Mouse (Mus musculus) MEL (cell line): ENCODE measurements around the gene Isoc2a. TPM values are rescaled to one million over a fixed set of nuclear protein-coding genes. Genes with fewer than 3 reads are reported as not detected.
A peak's percentile ranks its signal among the peaks of the same experiment; 100 is the strongest.

Source experiments
- DNase-seq: peaks from one replicate; pipeline ENCODE4 v3.0.0; 2011; ENCODE audit warnings: low read depth, low spot score
- H3K27ac ChIP-seq: 2 replicates; pipeline ENCODE4 v1.5.1; 2012; ENCODE audit warnings: low read depth, mild to moderate bottlenecking, control low read depth, low read length, moderate library complexity; ENCODE audit not compliant: control insufficient read depth
- H3K27me3 ChIP-seq, 2 experiments: fragments of 150-350 bp in 1 of 2; sonication (generic) in 1 of 2; 2 replicates each; pipeline ENCODE4 v1.6.1; 2012; ENCODE audit warnings: low read length in 2 of 2, mild to moderate bottlenecking in 2 of 2, improper control_type of control experiment in 1 of 2, moderate library complexity in 1 of 2; ENCODE audit not compliant: insufficient read depth in 2 of 2, control insufficient read depth in 1 of 2
- H3K36me3 ChIP-seq, 2 experiments: 2 replicates each; pipeline ENCODE4 v1.6.1; 2012 to 2014; ENCODE audit warnings: low read length in 2 of 2, improper control_type of control experiment in 1 of 2, inconsistent platforms in 1 of 2, mild to moderate bottlenecking in 1 of 2; ENCODE audit not compliant: insufficient read depth in 2 of 2, control insufficient read depth in 1 of 2
- H3K4me1 ChIP-seq, 2 experiments: fragments of 150-350 bp in 1 of 2; sonication (generic) in 1 of 2; 2 replicates each; pipeline ENCODE4 v1.6.1; 2012; ENCODE audit warnings: low read length in 2 of 2, improper control_type of control experiment in 1 of 2, mild to moderate bottlenecking in 1 of 2; ENCODE audit not compliant: insufficient read depth in 2 of 2, control insufficient read depth in 1 of 2
- H3K4me3 ChIP-seq, 2 experiments: fragments of 150-350 bp in 1 of 2; sonication (generic) in 1 of 2; 2 replicates each; pipeline ENCODE4 v1.5.1; 2012; ENCODE audit warnings: low read depth in 2 of 2, low read length in 2 of 2, mild to moderate bottlenecking in 2 of 2, moderate library complexity in 2 of 2, control low read depth in 1 of 2, improper control_type of control experiment in 1 of 2; ENCODE audit not compliant: control insufficient read depth in 1 of 2, insufficient read depth in 1 of 2
- H3K79me2 ChIP-seq: 2 replicates; pipeline ENCODE4 v1.6.1; 2012; ENCODE audit warnings: mild to moderate bottlenecking, low read length, moderate library complexity; ENCODE audit not compliant: control insufficient read depth, poor library complexity, insufficient read depth
- H3K9ac ChIP-seq: 2 replicates; pipeline ENCODE4 v1.6.1; 2012; ENCODE audit warnings: low read depth, mild to moderate bottlenecking, control low read depth, low read length, moderate library complexity; ENCODE audit not compliant: control insufficient read depth, poor library complexity, severe bottlenecking
- H3K9me3 ChIP-seq: fragments of 150-350 bp; sonication (generic); replicated peaks from 2 replicates; pipeline ENCODE4 v1.6.1; 2012; ENCODE audit warnings: mild to moderate bottlenecking, low read length, improper control_type of control experiment, moderate library complexity; ENCODE audit not compliant: insufficient read depth
- BHLHE40 ChIP-seq: IDR thresholded peaks from 2 replicates; pipeline ENCODE4 v1.6.1; 2012; ENCODE audit warnings: low read depth, mild to moderate bottlenecking, inconsistent platforms, low read length, improper control_type of control experiment, borderline replicate concordance
- CHD1 ChIP-seq: IDR thresholded peaks from 2 replicates; pipeline ENCODE4 v1.6.1; 2012; ENCODE audit warnings: low read depth, mild to moderate bottlenecking, inconsistent platforms, low read length, improper control_type of control experiment
- CHD2 ChIP-seq: IDR thresholded peaks from 2 replicates; pipeline ENCODE4 v1.6.1; 2011; ENCODE audit warnings: low read length, improper control_type of control experiment
- CTCF ChIP-seq, 3 experiments: IDR thresholded peaks in 2 of 3; conservative IDR thresholded peaks in 1 of 3; 2 replicates each; pipeline ENCODE4 v1.5.1; 2011 to 2012; ENCODE audit warnings: low read length in 3 of 3, low read depth in 2 of 3, mild to moderate bottlenecking in 2 of 3, improper control_type of control experiment in 1 of 3, inconsistent platforms in 1 of 3, mixed read lengths in 1 of 3, moderate library complexity in 1 of 3; ENCODE audit not compliant: control insufficient read depth in 1 of 3, insufficient read depth in 1 of 3, poor library complexity in 1 of 3, severe bottlenecking in 1 of 3
- MEF2A ChIP-seq: IDR thresholded peaks from 2 replicates; pipeline ENCODE4 v1.6.1; 2014; ENCODE audit warnings: low read depth, mild to moderate bottlenecking, inconsistent platforms, low read length, improper control_type of control experiment; ENCODE audit not compliant: poor library complexity, insufficient replicate concordance, severe bottlenecking; ENCODE audit errors: extremely low read depth
- MXI1 ChIP-seq: IDR thresholded peaks from 2 replicates; pipeline ENCODE4 v1.6.1; 2011; ENCODE audit warnings: mild to moderate bottlenecking, low read depth, low read length, improper control_type of control experiment
- MYB ChIP-seq: IDR thresholded peaks from 2 replicates; pipeline ENCODE4 v1.6.1; 2011; ENCODE audit warnings: mild to moderate bottlenecking, low read depth, low read length, improper control_type of control experiment
- MYC ChIP-seq: IDR thresholded peaks from 2 replicates; pipeline ENCODE4 v1.6.1; 2011; ENCODE audit warnings: low read depth, mild to moderate bottlenecking, low read length, improper control_type of control experiment, moderate library complexity
- NELFE ChIP-seq: IDR thresholded peaks from 2 replicates; pipeline ENCODE4 v1.6.1; 2011; ENCODE audit warnings: low read depth, low read length, improper control_type of control experiment
- POLR2A ChIP-seq, 2 experiments: IDR thresholded peaks; 2 replicates each; pipeline ENCODE4 v1.6.1; 2011 to 2012; ENCODE audit warnings: low read length in 2 of 2, mild to moderate bottlenecking in 2 of 2, control low read depth in 1 of 2, improper control_type of control experiment in 1 of 2, low read depth in 1 of 2, moderate library complexity in 1 of 2; ENCODE audit not compliant: control insufficient read depth in 1 of 2, insufficient read depth in 1 of 2, poor library complexity in 1 of 2
- POLR2AphosphoS5 ChIP-seq: IDR thresholded peaks from 2 replicates; pipeline ENCODE4 v1.6.1; 2012; ENCODE audit warnings: low read depth, borderline replicate concordance, mild to moderate bottlenecking, inconsistent platforms, low read length, moderate library complexity, mixed read lengths
- RAD21 ChIP-seq: IDR thresholded peaks from 2 replicates; pipeline ENCODE4 v1.6.1; 2011; ENCODE audit warnings: mild to moderate bottlenecking, low read depth, low read length, improper control_type of control experiment
- RCOR1 ChIP-seq: IDR thresholded peaks from 2 replicates; pipeline ENCODE4 v1.6.1; 2012; ENCODE audit warnings: low read depth, mild to moderate bottlenecking, inconsistent platforms, low read length, improper control_type of control experiment
- SIN3A ChIP-seq: IDR thresholded peaks from 2 replicates; pipeline ENCODE4 v1.6.1; 2012; ENCODE audit warnings: low read length, improper control_type of control experiment, inconsistent platforms
- SMC3 ChIP-seq: IDR thresholded peaks from 2 replicates; pipeline ENCODE4 v1.6.1; 2011; ENCODE audit warnings: low read depth, low read length, improper control_type of control experiment
- TAL1 ChIP-seq: IDR thresholded peaks from 2 replicates; pipeline ENCODE4 v1.6.1; 2012; ENCODE audit warnings: mild to moderate bottlenecking, inconsistent platforms, low read length, moderate library complexity, mixed read lengths
- UBTF ChIP-seq: IDR thresholded peaks from 2 replicates; pipeline ENCODE4 v1.6.1; 2012; ENCODE audit warnings: low read depth, mild to moderate bottlenecking, inconsistent platforms, low read length, improper control_type of control experiment, moderate library complexity, borderline replicate concordance; ENCODE audit not compliant: insufficient read depth
- ZC3H11A ChIP-seq: IDR thresholded peaks from 2 replicates; pipeline ENCODE4 v1.6.1; 2012; ENCODE audit warnings: low read depth, mild to moderate bottlenecking, inconsistent platforms, low read length, improper control_type of control experiment
- polyA plus RNA-seq, 2 experiments: library from polyadenylated mRNA; stranded (reverse) in 1 of 2; unstranded in 1 of 2; fragments of >175 nt in 1 of 2; fragments of >200 nt in 1 of 2; gene quantifications; 2 replicates each; pipeline versions ENCODE4 v1.2.1 to v1.2.4; 2012; ENCODE audit warnings: low replicate concordance in 2 of 2, low read depth in 1 of 2; ENCODE audit not compliant: insufficient read length in 2 of 2, insufficient read depth in 1 of 2, missing spikeins in 1 of 2
- total RNA-seq: library from RNA; depleted of rRNA; stranded (reverse); fragments of 300-350 nt; gene quantifications from 2 replicates; pipeline ENCODE4 v1.2.3, GENCODE M21; 2012

The Isoc2a gene
- total and polyA plus RNA-seq, 3 experiments: 11.1 to 20.6 TPM; not detected in 1

GRCm38 (mm10) chr7:4938456-4938855 is 61.5 kb downstream of the Isoc2a start:
- peak; percentile 74 for TF ChIP-seq ZC3H11A
- TF ChIP-seq RAD21: peak; percentile 79
- TF ChIP-seq SMC3: peak; percentile 74
- no peak for TF ChIP-seq UBTF
- no peak for TF ChIP-seq MEF2A
- TF ChIP-seq NELFE: no peak
- TF ChIP-seq POLR2AphosphoS5: no peak
- TF ChIP-seq MYC: peak; percentile 95
- TF ChIP-seq POLR2A (IDR thresholded peaks at IDR 0.05; ENCODE audit: control insufficient read depth in 1 of 2, insufficient read depth in 1 of 2, low read depth in 1 of 2, low read length in 2 of 2, poor library complexity in 1 of 2): no peak
- TF ChIP-seq CTCF (IDR thresholded peaks at IDR 0.05 in 2 of 3, conservative IDR thresholded peaks at IDR 0.05 in 1 of 3; ENCODE audit: control insufficient read depth in 1 of 3, insufficient read depth in 1 of 3, low read depth in 2 of 3, low read length in 3 of 3, poor library complexity in 1 of 3, severe bottlenecking in 1 of 3): peak; percentile 96 to 100 (median 97)
- peak; percentile 66; the same call in 1 of the 2 replicates for TF ChIP-seq SIN3A
- TF ChIP-seq RCOR1: no peak
- peak; percentile 64 for TF ChIP-seq MXI1
- TF ChIP-seq TAL1: no peak
- Histone ChIP-seq H3K27me3 (no peaks in the 10 kb centered on the region), H3K4me1 (no peaks in the 10 kb centered on the region), H3K4me3 (0 out of 4 replicates have a peak overlapping the region, but pooled peaks of 1 of the 2 experiments have one; percentile 7), H3K36me3 (no peaks in the 10 kb centered on the region), H3K27ac (no peak overlapping the region), H3K9me3 (no peaks in the 10 kb centered on the region), H3K79me2 (no peaks in the 10 kb centered on the region), H3K9ac (peak overlapping the region; percentile 17; the same call in 1 of the 2 replicates)
- DNase-seq: peak; percentile 82

- Histone ChIP-seq H3K4me3 (no peak overlapping the region), H3K9ac (no peak overlapping the region), H3K4me1 (no peaks in the 10 kb centered on the region), H3K79me2 (no peaks in the 10 kb centered on the region), H3K36me3 (no peaks in the 10 kb centered on the region), H3K27ac (no peak overlapping the region), H3K27me3 (no peaks in the 10 kb centered on the region), H3K9me3 (no peaks in the 10 kb centered on the region)
- TF ChIP-seq BHLHE40: no peak
- TF ChIP-seq CHD2: peak; percentile 69
- no peak for TF ChIP-seq NELFE
- TF ChIP-seq ZC3H11A: peak; percentile 65
- TF ChIP-seq RCOR1: no peak
- TF ChIP-seq CTCF (IDR thresholded peaks at IDR 0.05 in 2 of 3, conservative IDR thresholded peaks at IDR 0.05 in 1 of 3; ENCODE audit: control insufficient read depth in 1 of 3, insufficient read depth in 1 of 3, low read depth in 2 of 3, low read length in 3 of 3, poor library complexity in 1 of 3, severe bottlenecking in 1 of 3): peak; percentile 73 to 93 (median 93)
- peak; percentile 80 for TF ChIP-seq SMC3
- TF ChIP-seq SIN3A: no peak
- peak; percentile 91 for TF ChIP-seq RAD21
- no peak for TF ChIP-seq CHD1
- TF ChIP-seq MYB: no peak
- TF ChIP-seq UBTF: no peak
- DNase-seq: peak; percentile 84
These were observed 63.1 kb downstream of the Isoc2a start for GRCm38 (mm10) chr7:4940068-4940479.
